Mouse (Mus musculus): ENCODE measurements around the gene Mast1.

DNA sequence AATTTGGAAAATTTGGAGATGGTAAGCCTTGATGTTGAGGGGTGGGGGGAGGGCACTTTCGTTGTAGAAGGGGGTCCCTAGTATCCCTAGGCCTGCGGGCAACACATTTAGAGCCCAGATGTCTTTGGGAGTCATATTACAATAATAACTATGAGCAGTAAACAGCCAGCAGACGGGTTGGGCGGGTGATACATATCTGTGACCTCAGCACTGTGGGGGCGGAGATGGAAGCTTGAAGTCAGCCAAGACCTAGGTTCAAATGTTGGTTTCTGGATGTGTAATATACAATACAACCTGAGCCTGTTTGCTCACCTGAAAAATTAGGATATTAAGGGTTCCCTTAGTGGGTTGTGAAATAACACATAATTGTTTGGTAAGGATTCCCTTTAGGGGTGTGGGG is 27.2 kb downstream of the Mast1 start:
- no peak for TF ChIP-seq CTCF (IDR thresholded peaks at IDR 0.05; ENCODE audit: control insufficient read depth, insufficient read depth, insufficient read length)
- no peak for TF ChIP-seq MAX (IDR thresholded peaks at IDR 0.05)
- TF ChIP-seq CEBPB (IDR thresholded peaks at IDR 0.05; ENCODE audit: low read depth) = no peak
- TF ChIP-seq MYOG (IDR thresholded peaks at IDR 0.05; ENCODE audit: control insufficient read depth, extremely low read depth, insufficient read length) = no peak
- TF ChIP-seq USF1 (IDR thresholded peaks at IDR 0.05; ENCODE audit: low read depth) = no peak

Data from C2C12 (cell line).